Mouse (Mus musculus) G1E (cell line): ENCODE measurements around the gene Gm10643. TPM values are rescaled to one million over a fixed set of nuclear protein-coding genes. Genes with fewer than 3 reads are reported as not detected.

ENCODE experiments used
- ATAC-seq: 2 replicates; pipeline ENCODE4 v1.8.0; 2016; ENCODE audit warnings: mild to moderate bottlenecking; ENCODE audit not compliant: insufficient number of reproducible peaks, poor library complexity, low FRiP score, severe bottlenecking; ENCODE audit errors: extremely low read depth
- DNase-seq: peaks from one replicate; pipeline ENCODE4 v3.0.0; 2012; ENCODE audit warnings: low spot score
- H3K27me3 ChIP-seq: 2 replicates; pipeline ENCODE4 v1.6.1; 2012; ENCODE audit warnings: mild to moderate bottlenecking, low read length, inconsistent platforms; ENCODE audit not compliant: insufficient read depth
- H3K36me3 ChIP-seq: replicated peaks from 2 replicates; pipeline ENCODE3; 2012; ENCODE audit warnings: mild to moderate bottlenecking, inconsistent platforms
- H3K4me1 ChIP-seq: 2 replicates; pipeline ENCODE4 v1.6.1; 2012; ENCODE audit warnings: low read depth, low read length, inconsistent platforms, mixed read lengths; ENCODE audit not compliant: insufficient read depth
- H3K4me3 ChIP-seq: 2 replicates; pipeline ENCODE4 v1.5.1; 2012; ENCODE audit warnings: low read depth, mild to moderate bottlenecking, inconsistent platforms, low read length, moderate library complexity, mixed read lengths
- H3K9me3 ChIP-seq: replicated peaks from 2 replicates; pipeline ENCODE4 v1.6.1; 2012; ENCODE audit warnings: inconsistent platforms
- CTCF ChIP-seq: IDR thresholded peaks from 2 replicates; pipeline ENCODE4 v1.5.1; 2012; ENCODE audit warnings: low read depth, low read length, inconsistent platforms, mixed read lengths
- GATA1 ChIP-seq: IDR thresholded peaks from 2 replicates; pipeline ENCODE4 v1.6.1; 2012; ENCODE audit warnings: borderline replicate concordance, low read length, inconsistent platforms, mixed read lengths
- GATA2 ChIP-seq: IDR thresholded peaks from 2 replicates; pipeline ENCODE4 v1.6.1; 2012; ENCODE audit warnings: low read depth, low read length, inconsistent platforms, borderline replicate concordance
- POLR2AphosphoS5 ChIP-seq: IDR thresholded peaks from 2 replicates; pipeline ENCODE4 v1.6.1; 2012; ENCODE audit warnings: low read depth, low read length, inconsistent platforms; ENCODE audit not compliant: insufficient replicate concordance
- TAL1 ChIP-seq: conservative IDR thresholded peaks from 2 replicates; pipeline ENCODE4 v1.6.1; 2012; ENCODE audit warnings: low read depth, low read length, inconsistent platforms, mixed read lengths
- polyA plus RNA-seq: library from polyadenylated mRNA; stranded (reverse); fragments of >175 nt; gene quantifications from 2 replicates; pipeline ENCODE4 v1.2.3, GENCODE M21; 2012
- total RNA-seq, 2 experiments: library from RNA; stranded (forward) in 1 of 2; stranded (reverse) in 1 of 2; fragments of 200-1000 nt in 1 of 2; fragments of >200 nt in 1 of 2; fragmentation: Nextera tagmentation in 1 of 2; gene quantifications; 2 replicates each; pipeline ENCODE4 v1.2.3; 2014 to 2017

Gene Gm10643
- 1.1 and 2.0 TPM in 2 replicates for total RNA-seq (2014; fragmentation: Nextera tagmentation)
- total RNA-seq (2017) = 1.3 and 1.6 TPM in 2 replicates
- 0.05 and 0.09 TPM in 2 replicates for polyA plus RNA-seq

DNA sequence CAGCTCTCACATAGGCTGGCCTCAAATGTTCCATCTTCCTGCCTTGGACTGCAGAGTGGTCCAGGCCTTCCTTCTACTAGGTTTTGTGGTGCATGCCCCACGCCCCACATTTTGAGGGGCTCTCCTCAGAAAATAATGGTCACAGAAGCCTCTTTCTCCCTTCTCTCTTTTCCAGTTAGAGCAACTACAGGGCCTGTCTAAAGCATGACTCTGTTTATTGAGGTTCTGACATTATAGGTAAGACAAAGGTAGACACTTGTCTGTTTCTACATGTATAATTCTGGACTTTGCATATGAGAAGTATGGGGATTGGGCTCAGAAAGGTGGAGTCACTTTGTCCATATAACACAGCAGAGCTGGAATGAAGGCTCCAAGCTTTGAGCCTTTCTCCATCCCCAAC lies at the start of gene Gm10643:
Gm10643 (minus strand) TSS at position 101 of the 400 bp plus-strand sequence.
- H3K36me3 ChIP-seq = peaks cover 11% of the 10 kb centered on the region
- no peaks in the 10 kb centered on the region for H3K27me3 ChIP-seq
- peaks cover 47% of the 10 kb centered on the region for H3K4me1 ChIP-seq
- TF ChIP-seq CTCF = no peak
- no peak for TF ChIP-seq GATA1
- no peak for TF ChIP-seq GATA2
- TF ChIP-seq POLR2AphosphoS5 = no peak
- H3K4me3 ChIP-seq = peak within 1 kb of the TSS; percentile 81
- no peak for ATAC-seq
- no peaks in the 10 kb centered on the region for H3K9me3 ChIP-seq
- no peak for DNase-seq

DNA sequence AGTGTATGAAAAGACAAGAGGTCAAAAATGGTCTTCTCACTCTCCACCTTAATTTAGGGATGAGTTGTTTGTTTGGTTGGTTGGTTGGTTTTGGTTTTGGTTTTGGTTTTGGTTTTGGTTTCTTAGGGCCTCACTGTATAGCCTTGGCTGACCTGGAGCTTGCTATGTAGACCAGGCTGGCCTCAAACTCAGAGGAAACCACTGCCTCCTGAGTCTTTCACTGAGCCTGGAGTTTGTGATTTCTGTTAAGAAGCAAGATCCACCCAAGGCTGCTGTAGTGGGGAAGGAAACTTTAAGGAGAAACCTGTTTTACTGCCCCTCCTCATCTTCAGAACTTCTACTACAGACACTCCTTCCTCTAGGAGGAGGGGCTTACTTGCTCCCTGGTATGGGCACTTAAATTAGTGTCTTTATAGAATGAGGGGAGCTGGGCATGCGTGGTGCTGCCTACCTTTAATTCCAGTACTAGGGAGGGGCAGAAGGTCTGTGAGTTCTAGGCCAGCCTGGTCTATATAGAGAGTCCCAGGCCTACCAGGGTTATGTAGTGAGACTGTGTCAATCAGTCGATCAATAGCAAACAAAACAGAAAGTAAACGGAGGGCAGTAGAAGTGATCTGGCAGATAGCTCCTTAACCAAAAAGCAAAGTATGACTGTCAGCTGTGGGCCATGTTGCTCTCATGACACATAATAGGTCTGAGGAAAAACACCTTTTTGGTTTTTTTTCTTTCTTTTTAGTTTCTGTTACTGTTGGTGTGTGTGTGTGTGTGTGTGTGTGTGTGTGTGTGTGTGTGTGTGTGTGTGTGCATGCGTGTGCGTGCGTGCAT lies 41.5 kb upstream of the Gm10643 start:
- Histone ChIP-seq H3K4me1 (peaks cover 35% of the 10 kb centered on the region), H3K36me3 (peaks cover 19% of the 10 kb centered on the region), H3K9me3 (0 out of 2 replicates have a peak, but pooled peaks cover 2% of the 10 kb centered on the region), H3K4me3 (no peak overlapping the region), H3K27me3 (no peaks in the 10 kb centered on the region)
- ATAC-seq (no peak), DNase-seq (no peak)
- TF ChIP-seq CTCF (no peak), POLR2AphosphoS5 (no peak), TAL1 (no peak), GATA2 (no peak), GATA1 (no peak)

DNA sequence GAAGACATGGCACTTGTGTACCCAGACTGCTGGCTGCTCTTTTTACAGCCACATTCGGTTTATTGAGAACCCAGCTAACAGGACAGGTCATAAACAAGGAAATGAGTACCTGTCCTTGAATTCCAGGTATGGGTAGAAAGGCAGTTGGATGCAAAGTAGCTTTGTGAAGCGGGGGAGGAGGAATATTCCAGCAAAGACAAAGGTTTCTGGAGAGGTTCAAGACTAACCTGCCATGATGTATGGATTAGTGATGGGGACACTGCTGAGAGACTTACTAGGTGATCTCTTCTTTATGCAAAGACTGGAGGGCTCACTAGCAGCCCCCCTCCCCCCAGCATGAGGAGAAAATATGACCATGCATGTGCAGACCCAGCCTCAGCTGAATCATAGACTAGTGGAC lies 40.7 kb upstream of the Gm10643 start:
- no peaks in the 10 kb centered on the region for H3K27me3 ChIP-seq
- ATAC-seq = no peak
- peaks cover 36% of the 10 kb centered on the region for H3K4me1 ChIP-seq
- H3K4me3 ChIP-seq = no peak overlapping the region
- TF ChIP-seq GATA2 = no peak
- TF ChIP-seq POLR2AphosphoS5 = no peak
- no peak for TF ChIP-seq GATA1
- no peak for TF ChIP-seq CTCF
- no peak for TF ChIP-seq TAL1
- H3K36me3 ChIP-seq = peaks cover 24% of the 10 kb centered on the region
- H3K9me3 ChIP-seq = 0 out of 2 replicates have a peak, but pooled peaks cover 2% of the 10 kb centered on the region
- no peak for DNase-seq

DNA sequence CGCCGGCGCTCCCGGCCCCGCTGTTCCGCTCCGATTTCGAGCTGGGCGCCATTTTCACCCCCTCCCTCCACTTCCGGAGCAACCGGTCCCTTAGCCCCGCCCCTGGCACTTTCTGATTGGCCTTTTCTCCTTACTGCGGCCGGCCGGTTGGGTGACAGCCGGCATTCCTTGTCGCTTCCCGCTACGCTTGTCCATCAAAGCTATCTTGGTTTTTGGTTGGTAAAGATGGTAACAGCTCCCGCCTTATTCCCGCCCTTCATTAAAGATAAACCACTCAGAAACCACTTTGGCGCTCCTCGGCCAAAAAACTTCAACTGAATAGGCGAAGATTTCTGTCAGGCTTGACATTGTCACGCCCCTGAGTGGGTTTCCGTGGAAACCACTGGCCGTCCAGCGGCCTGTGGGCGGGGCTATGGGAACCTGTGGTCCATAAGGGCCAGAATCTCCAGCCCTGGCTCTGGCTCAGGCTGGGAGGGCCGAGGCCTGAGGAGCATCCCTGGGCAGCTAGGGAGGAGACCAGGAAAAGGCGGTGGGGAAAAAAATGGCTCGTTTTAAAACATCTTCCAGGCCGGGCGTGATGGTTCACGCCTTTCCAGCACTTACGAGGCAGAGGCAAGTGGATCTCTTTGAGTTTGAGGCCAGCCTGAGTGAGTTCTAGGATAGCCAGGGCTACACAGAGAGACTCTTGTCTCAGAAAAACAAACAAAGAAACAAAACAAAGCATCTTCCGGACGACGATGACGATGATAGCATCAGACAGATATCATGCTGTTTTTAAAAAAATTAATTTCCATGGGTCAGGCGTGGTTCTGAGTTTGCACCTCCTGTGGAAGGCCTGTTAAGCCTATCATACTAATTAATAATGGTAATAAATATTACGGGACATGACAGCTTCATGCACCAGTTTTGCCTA lies 40.0 kb upstream of the Gm10643 start, which contains the start of gene Dcaf15:
Dcaf15 (minus strand) TSS at position 72 of the 913 bp plus-strand sequence.
- DNase-seq (peak; percentile 100), ATAC-seq (peak; percentile 97)
- peak within 1 kb of the TSS; percentile 75 for H3K4me3 ChIP-seq
- peaks cover 38% of the 10 kb centered on the region for H3K4me1 ChIP-seq
- H3K36me3 ChIP-seq = peaks cover 30% of the 10 kb centered on the region
- no peaks in the 10 kb centered on the region for H3K27me3 ChIP-seq
- 0 out of 2 replicates have a peak, but pooled peaks cover 2% of the 10 kb centered on the region for H3K9me3 ChIP-seq
- TF ChIP-seq GATA2 = no peak
- TF ChIP-seq TAL1 = no peak
- TF ChIP-seq CTCF = no peak
- TF ChIP-seq POLR2AphosphoS5 = no peak
- no peak for TF ChIP-seq GATA1

DNA sequence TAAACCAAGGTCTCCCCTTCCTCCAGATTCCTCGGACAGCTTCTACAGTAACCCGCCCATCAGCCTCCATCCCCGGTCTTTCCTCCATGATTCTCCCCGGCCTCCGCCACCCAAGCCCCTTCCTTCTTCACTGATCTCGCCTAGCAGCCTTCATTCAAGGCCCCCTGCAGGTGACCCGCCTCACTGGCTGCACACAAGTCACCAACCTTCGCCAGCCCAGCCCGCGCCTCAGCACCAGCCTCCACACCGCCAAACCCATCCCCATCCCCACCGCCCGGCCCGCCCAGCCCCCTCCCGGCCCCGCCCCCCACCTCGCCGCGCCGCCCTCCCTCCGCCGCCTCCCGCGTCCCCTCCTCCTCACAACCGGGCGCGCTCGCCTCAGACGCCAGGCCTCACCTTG lies 39.3 kb upstream of the Gm10643 start:
- peak; percentile 90 for DNase-seq
- Histone ChIP-seq H3K27me3 (no peaks in the 10 kb centered on the region), H3K4me3 (peak overlapping the region; percentile 75), H3K4me1 (peaks cover 38% of the 10 kb centered on the region), H3K36me3 (peaks cover 37% of the 10 kb centered on the region), H3K9me3 (0 out of 2 replicates have a peak, but pooled peaks cover 2% of the 10 kb centered on the region)
- ATAC-seq = no peak
- TF ChIP-seq GATA1 = no peak
- no peak for TF ChIP-seq CTCF
- no peak for TF ChIP-seq TAL1
- TF ChIP-seq GATA2 = no peak
- TF ChIP-seq POLR2AphosphoS5 = no peak

DNA sequence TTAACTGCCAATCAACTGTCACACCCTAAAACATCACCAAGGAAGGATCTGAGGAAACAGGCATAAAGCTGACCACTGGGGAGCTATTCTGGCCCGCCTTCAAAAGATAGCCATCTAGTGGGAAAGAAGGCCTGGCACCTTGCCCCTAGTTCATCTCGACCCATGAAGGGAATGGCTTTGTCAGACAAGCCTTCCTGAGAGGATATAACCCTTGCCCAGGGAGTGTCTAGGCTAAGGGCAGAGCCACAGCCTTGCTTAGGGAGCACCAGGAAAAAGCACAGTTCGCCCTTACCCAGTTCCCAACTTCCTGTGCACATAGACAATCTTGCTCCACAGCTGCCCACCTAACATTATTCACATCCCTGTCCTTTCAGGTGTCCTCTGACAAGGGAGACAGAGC lies 38.7 kb upstream of the Gm10643 start:
- 0 out of 2 replicates have a peak, but pooled peaks cover 2% of the 10 kb centered on the region for H3K9me3 ChIP-seq
- H3K27me3 ChIP-seq = no peaks in the 10 kb centered on the region
- DNase-seq (no peak), ATAC-seq (no peak)
- H3K36me3 ChIP-seq = peaks cover 43% of the 10 kb centered on the region
- peaks cover 38% of the 10 kb centered on the region for H3K4me1 ChIP-seq
- peak overlapping the region; percentile 75 for H3K4me3 ChIP-seq
- no peak for TF ChIP-seq TAL1
